Mouse (Mus musculus): ENCODE measurements at regions not wholly inside any gene's neighbourhood (a gene's known extent, or its start where the extent isn't known, plus 50 kb on each side); places are given as distances from the start of the nearest gene placed in this dataset.

GRCm38 (mm10) chr6:99946917-99947316 lies 220.7 kb upstream of the Prok2 start:
- Histone ChIP-seq H3K36me3 (ENCODE audit: control insufficient read depth, insufficient read depth, low read length) (no peaks in the 10 kb centered on the region), H3K27ac (ENCODE audit: low read length) (no peak overlapping the region), H3K4me2 (replicated peaks; ENCODE audit: low read depth, low read length) (no peak overlapping the region), H3K9ac (replicated peaks; ENCODE audit: low read depth, low read length) (no peak overlapping the region), H3K4me3 (ENCODE audit: low read depth, low read length) (no peak overlapping the region), H3K9me3 (ENCODE audit: control insufficient read depth, low read depth, low read length) (no peaks in the 10 kb centered on the region), H3K4me1 (ENCODE audit: control insufficient read depth, insufficient read depth, low read length) (no peaks in the 10 kb centered on the region), H3K27me3 (ENCODE audit: control insufficient read depth, insufficient read depth, low read length) (no peaks in the 10 kb centered on the region)
- 43% methylated on average over 2 of the region's 2 CpGs for WGBS
- no peak for ATAC-seq (ENCODE audit: insufficient number of reproducible peaks, insufficient read depth, low FRiP score, low read depth)

GRCm38 (mm10) chr6:99946481-99946880 lies 220.3 kb upstream of the Prok2 start:
- Histone ChIP-seq H3K27ac (ENCODE audit: low read length) (no peak overlapping the region), H3K36me3 (ENCODE audit: control insufficient read depth, insufficient read depth, low read length) (no peaks in the 10 kb centered on the region)

GRCm38 (mm10) chr6:99945691-99946090 lies 219.5 kb upstream of the Prok2 start:
- 79% methylated on average over 2 of the region's 2 CpGs for WGBS

More at GRCm38 (mm10) chr6:99946481-99946880, 220.3 kb upstream of the Prok2 start:
- H3K4me1 ChIP-seq (ENCODE audit: control insufficient read depth, insufficient read depth, low read length) = no peaks in the 10 kb centered on the region
- WGBS = 40% methylated on average over 3 of the region's 3 CpGs
- H3K9ac ChIP-seq (replicated peaks; ENCODE audit: low read depth, low read length) = no peak overlapping the region
- no peak overlapping the region for H3K4me2 ChIP-seq (replicated peaks; ENCODE audit: low read depth, low read length)
- H3K9me3 ChIP-seq (ENCODE audit: control insufficient read depth, low read depth, low read length) = no peaks in the 10 kb centered on the region
- no peak overlapping the region for H3K4me3 ChIP-seq (ENCODE audit: low read depth, low read length)
- H3K27me3 ChIP-seq (ENCODE audit: control insufficient read depth, insufficient read depth, low read length) = no peaks in the 10 kb centered on the region
- no peak for ATAC-seq (ENCODE audit: insufficient number of reproducible peaks, insufficient read depth, low FRiP score, low read depth)

GRCm38 (mm10) chr6:99942958-99943357 lies 216.8 kb upstream of the Prok2 start:
- ATAC-seq (ENCODE audit: insufficient number of reproducible peaks, insufficient read depth, low FRiP score, low read depth) = no peak
- no peaks in the 10 kb centered on the region for H3K9me3 ChIP-seq (ENCODE audit: control insufficient read depth, low read depth, low read length)
- WGBS = 77% methylated on average over 1 of the region's 1 CpGs

More at GRCm38 (mm10) chr6:99945691-99946090, 219.5 kb upstream of the Prok2 start:
- Histone ChIP-seq H3K4me1 (ENCODE audit: control insufficient read depth, insufficient read depth, low read length) (no peaks in the 10 kb centered on the region), H3K9ac (replicated peaks; ENCODE audit: low read depth, low read length) (no peak overlapping the region), H3K9me3 (ENCODE audit: control insufficient read depth, low read depth, low read length) (no peaks in the 10 kb centered on the region), H3K36me3 (ENCODE audit: control insufficient read depth, insufficient read depth, low read length) (no peaks in the 10 kb centered on the region), H3K4me3 (ENCODE audit: low read depth, low read length) (no peak overlapping the region), H3K27ac (ENCODE audit: low read length) (no peak overlapping the region), H3K27me3 (ENCODE audit: control insufficient read depth, insufficient read depth, low read length) (no peaks in the 10 kb centered on the region), H3K4me2 (replicated peaks; ENCODE audit: low read depth, low read length) (no peak overlapping the region)
- ATAC-seq (ENCODE audit: insufficient number of reproducible peaks, insufficient read depth, low FRiP score, low read depth) = no peak

GRCm38 (mm10) chr6:99940118-99940517 lies 213.9 kb upstream of the Prok2 start:
- H3K27me3 ChIP-seq (ENCODE audit: control insufficient read depth, insufficient read depth, low read length) = no peaks in the 10 kb centered on the region
- ATAC-seq (ENCODE audit: insufficient number of reproducible peaks, insufficient read depth, low FRiP score, low read depth) = no peak
- H3K9ac ChIP-seq (replicated peaks; ENCODE audit: low read depth, low read length) = no peak overlapping the region
- H3K4me3 ChIP-seq (ENCODE audit: low read depth, low read length) = no peak overlapping the region
- no peaks in the 10 kb centered on the region for H3K9me3 ChIP-seq (ENCODE audit: control insufficient read depth, low read depth, low read length)
- peaks cover 7% of the 10 kb centered on the region; the same call in 1 of the 2 replicates for H3K4me1 ChIP-seq (ENCODE audit: control insufficient read depth, insufficient read depth, low read length)
- H3K36me3 ChIP-seq (ENCODE audit: control insufficient read depth, insufficient read depth, low read length) = no peaks in the 10 kb centered on the region
- no peak overlapping the region for H3K27ac ChIP-seq (ENCODE audit: low read length)
- H3K4me2 ChIP-seq (replicated peaks; ENCODE audit: low read depth, low read length) = no peak overlapping the region
- 47% methylated on average over 5 of the region's 5 CpGs for whole genome bisulfite sequencing

More at GRCm38 (mm10) chr6:99942958-99943357, 216.8 kb upstream of the Prok2 start:
- Histone ChIP-seq H3K4me1 (ENCODE audit: control insufficient read depth, insufficient read depth, low read length) (peaks cover 7% of the 10 kb centered on the region; the same call in 1 of the 2 replicates), H3K4me2 (replicated peaks; ENCODE audit: low read depth, low read length) (no peak overlapping the region), H3K36me3 (ENCODE audit: control insufficient read depth, insufficient read depth, low read length) (no peaks in the 10 kb centered on the region), H3K9ac (replicated peaks; ENCODE audit: low read depth, low read length) (no peak overlapping the region), H3K27ac (ENCODE audit: low read length) (no peak overlapping the region), H3K4me3 (ENCODE audit: low read depth, low read length) (no peak overlapping the region), H3K27me3 (ENCODE audit: control insufficient read depth, insufficient read depth, low read length) (no peaks in the 10 kb centered on the region)

GRCm38 (mm10) chr6:99939382-99939781 lies 213.2 kb upstream of the Prok2 start:
- H3K4me3 ChIP-seq (ENCODE audit: low read depth, low read length) = no peak overlapping the region
- 57% methylated on average over 5 of the region's 5 CpGs for WGBS
- no peak overlapping the region for H3K27ac ChIP-seq (ENCODE audit: low read length)
- no peaks in the 10 kb centered on the region for H3K36me3 ChIP-seq (ENCODE audit: control insufficient read depth, insufficient read depth, low read length)
- H3K9ac ChIP-seq (replicated peaks; ENCODE audit: low read depth, low read length) = no peak overlapping the region
- no peak for ATAC-seq (ENCODE audit: insufficient number of reproducible peaks, insufficient read depth, low FRiP score, low read depth)
- no peaks in the 10 kb centered on the region for H3K27me3 ChIP-seq (ENCODE audit: control insufficient read depth, insufficient read depth, low read length)
- H3K4me1 ChIP-seq (ENCODE audit: control insufficient read depth, insufficient read depth, low read length) = peaks cover 7% of the 10 kb centered on the region; the same call in 1 of the 2 replicates
- no peak overlapping the region for H3K4me2 ChIP-seq (replicated peaks; ENCODE audit: low read depth, low read length)
- H3K9me3 ChIP-seq (ENCODE audit: control insufficient read depth, low read depth, low read length) = no peaks in the 10 kb centered on the region

GRCm38 (mm10) chr6:99938949-99939348 lies 212.8 kb upstream of the Prok2 start:
- Histone ChIP-seq H3K27me3 (ENCODE audit: control insufficient read depth, insufficient read depth, low read length) (no peaks in the 10 kb centered on the region), H3K4me1 (ENCODE audit: control insufficient read depth, insufficient read depth, low read length) (peaks cover 11% of the 10 kb centered on the region; the same call in 1 of the 2 replicates), H3K9me3 (ENCODE audit: control insufficient read depth, low read depth, low read length) (no peaks in the 10 kb centered on the region), H3K27ac (ENCODE audit: low read length) (no peak overlapping the region), H3K9ac (replicated peaks; ENCODE audit: low read depth, low read length) (no peak overlapping the region), H3K4me2 (replicated peaks; ENCODE audit: low read depth, low read length) (no peak overlapping the region), H3K4me3 (ENCODE audit: low read depth, low read length) (no peak overlapping the region), H3K36me3 (ENCODE audit: control insufficient read depth, insufficient read depth, low read length) (no peaks in the 10 kb centered on the region)
- ATAC-seq (ENCODE audit: insufficient number of reproducible peaks, insufficient read depth, low FRiP score, low read depth) = no peak
- 38% methylated on average over 7 of the region's 7 CpGs for WGBS

GRCm38 (mm10) chr6:99936716-99937115 lies 210.5 kb upstream of the Prok2 start:
- no peak overlapping the region for H3K4me2 ChIP-seq (replicated peaks; ENCODE audit: low read depth, low read length)
- no peaks in the 10 kb centered on the region for H3K27me3 ChIP-seq (ENCODE audit: control insufficient read depth, insufficient read depth, low read length)
- no peaks in the 10 kb centered on the region for H3K9me3 ChIP-seq (ENCODE audit: control insufficient read depth, low read depth, low read length)
- H3K4me1 ChIP-seq (ENCODE audit: control insufficient read depth, insufficient read depth, low read length) = peaks cover 11% of the 10 kb centered on the region; the same call in 1 of the 2 replicates
- no peaks in the 10 kb centered on the region for H3K36me3 ChIP-seq (ENCODE audit: control insufficient read depth, insufficient read depth, low read length)
- no peak overlapping the region for H3K9ac ChIP-seq (replicated peaks; ENCODE audit: low read depth, low read length)
- no peak overlapping the region for H3K4me3 ChIP-seq (ENCODE audit: low read depth, low read length)
- H3K27ac ChIP-seq (ENCODE audit: low read length) = no peak overlapping the region
- no peak for ATAC-seq (ENCODE audit: insufficient number of reproducible peaks, insufficient read depth, low FRiP score, low read depth)

- Histone ChIP-seq H3K36me3 (ENCODE audit: control insufficient read depth, insufficient read depth, low read length) (no peaks in the 10 kb centered on the region), H3K9me3 (ENCODE audit: control insufficient read depth, low read depth, low read length) (no peaks in the 10 kb centered on the region), H3K4me3 (ENCODE audit: low read depth, low read length) (no peak overlapping the region), H3K4me1 (ENCODE audit: control insufficient read depth, insufficient read depth, low read length) (peaks cover 11% of the 10 kb centered on the region; the same call in 1 of the 2 replicates), H3K9ac (replicated peaks; ENCODE audit: low read depth, low read length) (no peak overlapping the region), H3K27me3 (ENCODE audit: control insufficient read depth, insufficient read depth, low read length) (no peaks in the 10 kb centered on the region), H3K4me2 (replicated peaks; ENCODE audit: low read depth, low read length) (no peak overlapping the region), H3K27ac (ENCODE audit: low read length) (no peak overlapping the region)
- ATAC-seq (ENCODE audit: insufficient number of reproducible peaks, insufficient read depth, low FRiP score, low read depth) = no peak
- 71% methylated on average over 4 of the region's 4 CpGs for WGBS
These were observed 209.2 kb upstream of the Prok2 start for GRCm38 (mm10) chr6:99935373-99935772.
